In genomic region chr7:112720143-112720988, GRCm38 (mm10) we compare ENCODE assay signal across 7 mouse cellular contexts. TPM values are rescaled to one million over a fixed set of nuclear protein-coding genes. Genes with fewer than 3 reads are reported as not detected.
A peak's percentile ranks its signal among the peaks of the same experiment; 100 is the strongest.
DNase-seq lines count a peak whose midpoint lies in the region; ATAC-seq lines count a peak whose summit lies in the region.

No protein-coding gene starts in this region.

- no peak overlapping the region for H3K4me3 ChIP-seq in intestine, embryonic 14.5 days (ENCODE audit: low read depth, low read length)
- H3K4me3 ChIP-seq in midbrain, embryonic 13.5 days (replicated peaks), result peak overlapping the region; percentile 25

- H3K27ac ChIP-seq in intestine, embryonic 14.5 days (ENCODE audit: low read depth), result peak overlapping the region; percentile 67
- peak overlapping the region; percentile 83 for H3K27ac ChIP-seq in midbrain, embryonic 13.5 days

- ATAC-seq in frontal cortex, adult (ENCODE audit: low TSS enrichment), result peak; percentile 65; the same call in 1 of the 2 replicates
- peak; percentile 61; the same call in 1 of the 2 replicates for ATAC-seq in intestine, embryonic 14.5 days (replicated peaks; ENCODE audit: low FRiP score, low TSS enrichment, low read depth)
- ATAC-seq in midbrain, embryonic 13.5 days, result peak; percentile 81

- intact Hi-C loops in left cerebral cortex, postnatal 10 days (cut with DNase I), result no loop called here

- peak; percentile 83 to 93 for DNase-seq in adrenal gland, adult (ENCODE audit: inconsistent age in 2 of 2, low spot score in 1 of 2)
- DNase-seq in cerebellum, adult 9-10 months, result peak; percentile 63
- peak; percentile 71 for DNase-seq in intestine, embryonic 14.5 days (ENCODE audit: low spot score)
- peak; percentile 41 to 56 for DNase-seq in left cerebral cortex, postnatal 10 days (ENCODE audit: extremely low spot score in 1 of 2, low spot score in 2 of 2)
- DNase-seq in urinary bladder, postnatal 36 days (ENCODE audit: low spot score in 2 of 2), result peak; percentile 62 to 70

- peaks cover 45% of the 10 kb centered on the region for H3K4me1 ChIP-seq in intestine, embryonic 14.5 days (replicated peaks; ENCODE audit: control insufficient read depth, insufficient read depth, low read length)
- peaks cover 47% of the 10 kb centered on the region for H3K4me1 ChIP-seq in midbrain, embryonic 13.5 days (replicated peaks)

- H3K4me2 ChIP-seq in intestine, embryonic 14.5 days (ENCODE audit: low read length), result peak overlapping the region; percentile 39
- H3K4me2 ChIP-seq in midbrain, embryonic 13.5 days (replicated peaks), result peak overlapping the region; percentile 52

- WGBS in intestine, embryonic 14.5 days, result 7% methylated on average over 23 of the region's 23 CpGs
- 15% methylated on average over 23 of the region's 23 CpGs for WGBS in midbrain, embryonic 13.5 days

- no peaks in the 10 kb centered on the region for H3K27me3 ChIP-seq in intestine, embryonic 14.5 days (replicated peaks; ENCODE audit: control insufficient read depth, insufficient read depth, low read length)
- no peaks in the 10 kb centered on the region for H3K27me3 ChIP-seq in midbrain, embryonic 13.5 days

- peak overlapping the region; percentile 29; the same call in 1 of the 2 replicates for H3K9ac ChIP-seq in intestine, embryonic 14.5 days (ENCODE audit: low read length)
- H3K9ac ChIP-seq in midbrain, embryonic 13.5 days (replicated peaks), result peak overlapping the region; percentile 49

- no peaks in the 10 kb centered on the region for H3K9me3 ChIP-seq in intestine, embryonic 14.5 days (ENCODE audit: control insufficient read depth, low read length)
- H3K9me3 ChIP-seq in midbrain, embryonic 13.5 days, result no peaks in the 10 kb centered on the region

- no peaks in the 10 kb centered on the region for H3K36me3 ChIP-seq in intestine, embryonic 14.5 days (ENCODE audit: control insufficient read depth, insufficient read depth, low read length)
- H3K36me3 ChIP-seq in midbrain, embryonic 13.5 days, result no peaks in the 10 kb centered on the region

RNA-seq across cellular contexts. Expression of gene Tead1, which starts 41.2 kb away (rescaled TPM):
- polyA plus RNA-seq in intestine, embryonic 14.5 days (2014; fragmentation: Nextera tagmentation; extraction: Ambion mirVana), result 18.6 and 20.2 TPM in 2 replicates
- total RNA-seq in left cerebral cortex, postnatal 10 days (2021), result 10 to 100 TPM; 14.8 to 15.3 TPM
- polyA plus RNA-seq in midbrain, embryonic 13.5 days (2015; fragmentation: Nextera tagmentation; extraction: Ambion mirVana), result 16.9 and 18.9 TPM in 2 replicates
